Mouse (Mus musculus) lung, embryonic 14.5 days (tissue): ENCODE measurements at regions not wholly inside any gene's neighbourhood (a gene's known extent, or its start where the extent isn't known, plus 50 kb on each side); places are given as distances from the start of the nearest gene placed in this dataset.
A peak's percentile ranks its signal among the peaks of the same experiment; 100 is the strongest.

Experiments used
- ATAC-seq: fragments of 200-750 bp; cut with Nextera tagmentation; 2 replicates; pipeline ENCODE4 v1.8.0; 2017; ENCODE audit warnings: mild to moderate bottlenecking, moderate TSS enrichment, moderate library complexity; ENCODE audit not compliant: insufficient read depth
- DNase-seq: peaks from one replicate; pipeline ENCODE4 v3.0.0-alpha.2; 2015
- H3K27ac ChIP-seq: fragments of 300-500 bp; sonication (generic); 2 replicates; pipeline ENCODE4 v1.5.1; 2014; ENCODE audit warnings: low read depth, mild to moderate bottlenecking, moderate library complexity
- H3K27me3 ChIP-seq: fragments of 300-500 bp; sonication (generic); 2 replicates; pipeline ENCODE4 v1.6.1; 2014; ENCODE audit warnings: low read length, control low read depth; ENCODE audit not compliant: insufficient read depth
- H3K36me3 ChIP-seq: fragments of 300-500 bp; sonication (generic); 2 replicates; pipeline ENCODE4 v1.6.1; 2014; ENCODE audit warnings: control low read depth; ENCODE audit not compliant: insufficient read depth
- H3K4me1 ChIP-seq: fragments of 300-500 bp; sonication (generic); 2 replicates; pipeline ENCODE4 v1.6.1; 2014; ENCODE audit warnings: antibody characterized with exemption, control low read depth; ENCODE audit not compliant: insufficient read depth
- H3K4me2 ChIP-seq: fragments of 300-500 bp; sonication (generic); 2 replicates; pipeline ENCODE4 v1.6.1; 2014; ENCODE audit warnings: mild to moderate bottlenecking
- H3K4me3 ChIP-seq: fragments of 300-500 bp; sonication (generic); 2 replicates; pipeline ENCODE4 v1.5.1; 2014; ENCODE audit warnings: low read depth, low read length
- H3K9ac ChIP-seq: fragments of 300-500 bp; sonication (generic); 2 replicates; pipeline ENCODE4 v1.6.1; 2014
- H3K9me3 ChIP-seq: fragments of 300-500 bp; sonication (generic); 2 replicates; pipeline ENCODE4 v1.6.1; 2016; ENCODE audit warnings: low read depth, low read length, control low read depth
- CTCF ChIP-seq: IDR thresholded peaks from 2 replicates; pipeline ENCODE4 v1.5.1; 2016; ENCODE audit warnings: antibody characterized with exemption, low read depth
- WGBS: fragments of 180-500 bp; shearing (Covaris S2); extraction: QIAGEN DNeasy Blood & Tissue Kit; methylation state at CpG from one replicate; pipeline ENCODE4 v1.1.7; 2014; 5-methylcytosine and 5-hydroxymethylcytosine counted together

GRCm38 (mm10) chr5:51397528-51397927, 170.0 kb downstream of the Ppargc1a start:
- TF ChIP-seq CTCF, result no peak
- no peak overlapping the region for H3K4me3 ChIP-seq
- ATAC-seq (no peak), DNase-seq (no peak)
- no peaks in the 10 kb centered on the region for H3K9me3 ChIP-seq
- no peak overlapping the region for H3K27ac ChIP-seq
- H3K4me2 ChIP-seq, result no peak overlapping the region
- no peaks in the 10 kb centered on the region for H3K27me3 ChIP-seq
- H3K9ac ChIP-seq, result no peak overlapping the region
- 79% methylated on average over 5 of the region's 5 CpGs for WGBS
- H3K36me3 ChIP-seq, result no peaks in the 10 kb centered on the region
- H3K4me1 ChIP-seq, result no peaks in the 10 kb centered on the region

GRCm38 (mm10) chr5:51391319-51391718, 176.2 kb downstream of the Ppargc1a start:
- Histone ChIP-seq H3K9me3 (no peaks in the 10 kb centered on the region), H3K4me1 (no peaks in the 10 kb centered on the region), H3K4me2 (no peak overlapping the region), H3K36me3 (no peaks in the 10 kb centered on the region), H3K4me3 (no peak overlapping the region), H3K27ac (no peak overlapping the region), H3K27me3 (no peaks in the 10 kb centered on the region), H3K9ac (no peak overlapping the region)
- DNase-seq, result no peak
- ATAC-seq, result no peak
- no peak for TF ChIP-seq CTCF
- WGBS, result 72% methylated on average over 8 of the region's 8 CpGs

- 61% methylated on average over 2 of the region's 2 CpGs for WGBS
- no peaks in the 10 kb centered on the region for H3K27me3 ChIP-seq
- ATAC-seq, result no peak
These were observed 179.8 kb downstream of the Ppargc1a start for GRCm38 (mm10) chr5:51387751-51388150.

GRCm38 (mm10) chr5:51386409-51386808, 181.1 kb downstream of the Ppargc1a start:
- no peak overlapping the region for H3K4me2 ChIP-seq
- H3K9ac ChIP-seq, result no peak overlapping the region
- H3K27ac ChIP-seq, result no peak overlapping the region
- ATAC-seq (0 out of 2 replicates have a peak, but pooled peaks have one; percentile 41), DNase-seq (no peak)
- H3K9me3 ChIP-seq, result no peaks in the 10 kb centered on the region
- H3K4me3 ChIP-seq, result no peak overlapping the region
- no peaks in the 10 kb centered on the region for H3K36me3 ChIP-seq
- WGBS, result 67% methylated on average over 3 of the region's 3 CpGs
- H3K27me3 ChIP-seq, result no peaks in the 10 kb centered on the region
- TF ChIP-seq CTCF, result peak; percentile 38
- H3K4me1 ChIP-seq, result no peaks in the 10 kb centered on the region

More at GRCm38 (mm10) chr5:51387751-51388150, 179.8 kb downstream of the Ppargc1a start:
- TF ChIP-seq CTCF, result no peak
- Histone ChIP-seq H3K9me3 (no peaks in the 10 kb centered on the region), H3K4me3 (no peak overlapping the region), H3K4me2 (no peak overlapping the region), H3K9ac (no peak overlapping the region), H3K36me3 (no peaks in the 10 kb centered on the region), H3K4me1 (no peaks in the 10 kb centered on the region), H3K27ac (no peak overlapping the region)
- no peak for DNase-seq

DNA sequence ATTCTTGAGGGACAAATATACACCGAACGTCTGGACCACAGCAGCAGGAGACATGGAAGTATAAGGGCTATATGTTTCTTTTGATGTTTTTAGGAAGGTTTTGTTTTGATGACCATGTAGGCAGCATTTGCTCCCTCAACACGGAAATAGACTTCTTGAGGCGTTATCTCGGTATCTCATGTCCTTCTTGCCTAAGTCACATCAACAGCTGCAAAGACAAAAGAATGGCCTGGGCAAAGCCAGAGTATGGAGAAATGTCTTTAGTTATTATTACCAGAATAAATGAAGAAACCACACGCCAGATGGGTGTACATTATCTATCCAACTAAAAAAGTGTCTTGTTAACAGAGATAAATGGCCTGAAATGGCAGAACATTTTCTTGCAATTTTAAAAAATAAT, 183.2 kb downstream of the Ppargc1a start:
- H3K4me3 ChIP-seq, result no peak overlapping the region
- no peaks in the 10 kb centered on the region for H3K27me3 ChIP-seq
- no peak for TF ChIP-seq CTCF
- WGBS, result 73% methylated on average over 6 of the region's 6 CpGs
- no peak overlapping the region for H3K9ac ChIP-seq
- ATAC-seq (no peak), DNase-seq (no peak)
- H3K4me1 ChIP-seq, result no peaks in the 10 kb centered on the region
- no peaks in the 10 kb centered on the region for H3K36me3 ChIP-seq
- no peaks in the 10 kb centered on the region for H3K9me3 ChIP-seq
- H3K4me2 ChIP-seq, result no peak overlapping the region
- H3K27ac ChIP-seq, result no peak overlapping the region

- Histone ChIP-seq H3K36me3 (no peaks in the 10 kb centered on the region), H3K27me3 (no peaks in the 10 kb centered on the region), H3K4me3 (no peak overlapping the region), H3K4me1 (no peaks in the 10 kb centered on the region), H3K4me2 (no peak overlapping the region), H3K9ac (no peak overlapping the region), H3K27ac (no peak overlapping the region), H3K9me3 (no peaks in the 10 kb centered on the region)
- ATAC-seq, result no peak
- WGBS, result 90% methylated on average over 1 of the region's 1 CpGs
- no peak for TF ChIP-seq CTCF
- DNase-seq, result no peak
These were observed 208.4 kb downstream of the Ppargc1a start for GRCm38 (mm10) chr5:51359101-51359500.

- no peak for TF ChIP-seq CTCF
- ATAC-seq, result no peak
- no peak overlapping the region for H3K4me2 ChIP-seq
- no peak overlapping the region for H3K27ac ChIP-seq
- WGBS, result 12% methylated on average over 2 of the region's 2 CpGs
- H3K9me3 ChIP-seq, result no peaks in the 10 kb centered on the region
- DNase-seq, result no peak
- no peak overlapping the region for H3K9ac ChIP-seq
- no peak overlapping the region for H3K4me3 ChIP-seq
- H3K4me1 ChIP-seq, result no peaks in the 10 kb centered on the region
- H3K27me3 ChIP-seq, result no peaks in the 10 kb centered on the region
- no peaks in the 10 kb centered on the region for H3K36me3 ChIP-seq
These were observed 219.3 kb downstream of the Ppargc1a start for GRCm38 (mm10) chr5:51348256-51348655.

DNA sequence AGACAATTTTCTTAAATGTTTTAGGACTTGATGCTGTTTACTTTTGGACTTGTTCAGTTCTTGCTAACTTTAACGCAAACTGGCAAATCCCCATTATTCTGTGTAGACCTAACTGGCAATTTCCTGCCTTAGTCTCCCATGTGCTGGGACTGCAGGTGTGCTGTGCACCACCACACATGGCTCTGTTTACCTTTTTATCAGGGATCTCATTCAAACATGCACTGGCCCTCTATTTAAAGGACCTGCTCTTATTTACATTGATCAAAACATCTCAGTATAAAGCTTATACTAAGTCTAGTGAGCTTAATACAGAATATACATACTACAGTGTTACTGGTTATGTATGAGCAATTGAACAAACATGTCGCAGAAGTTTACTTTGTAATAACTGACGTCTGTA, 238.4 kb downstream of the Ppargc1a start:
- WGBS, result 50% methylated on average over 3 of the region's 3 CpGs
- no peak for TF ChIP-seq CTCF
- Histone ChIP-seq H3K4me2 (no peak overlapping the region), H3K27ac (no peak overlapping the region), H3K9me3 (no peaks in the 10 kb centered on the region), H3K27me3 (no peaks in the 10 kb centered on the region), H3K4me1 (no peaks in the 10 kb centered on the region), H3K9ac (no peak overlapping the region), H3K36me3 (no peaks in the 10 kb centered on the region), H3K4me3 (no peak overlapping the region)
- no peak for DNase-seq
- peak; percentile 24 for ATAC-seq
